Mouse (Mus musculus) cerebellum, adult 8-10 months (tissue): Measurements from ENCODE around the gene BC024063.
"Not testable (repeated sequence)": the region's sequence is repeated elsewhere in the genome, so short reads cannot be mapped to it uniquely, and the experiment has no call there.

Experiments used
- DNase-seq: peaks from one replicate; pipeline ENCODE4 v3.0.0; 2022

Gene BC024063

DNA sequence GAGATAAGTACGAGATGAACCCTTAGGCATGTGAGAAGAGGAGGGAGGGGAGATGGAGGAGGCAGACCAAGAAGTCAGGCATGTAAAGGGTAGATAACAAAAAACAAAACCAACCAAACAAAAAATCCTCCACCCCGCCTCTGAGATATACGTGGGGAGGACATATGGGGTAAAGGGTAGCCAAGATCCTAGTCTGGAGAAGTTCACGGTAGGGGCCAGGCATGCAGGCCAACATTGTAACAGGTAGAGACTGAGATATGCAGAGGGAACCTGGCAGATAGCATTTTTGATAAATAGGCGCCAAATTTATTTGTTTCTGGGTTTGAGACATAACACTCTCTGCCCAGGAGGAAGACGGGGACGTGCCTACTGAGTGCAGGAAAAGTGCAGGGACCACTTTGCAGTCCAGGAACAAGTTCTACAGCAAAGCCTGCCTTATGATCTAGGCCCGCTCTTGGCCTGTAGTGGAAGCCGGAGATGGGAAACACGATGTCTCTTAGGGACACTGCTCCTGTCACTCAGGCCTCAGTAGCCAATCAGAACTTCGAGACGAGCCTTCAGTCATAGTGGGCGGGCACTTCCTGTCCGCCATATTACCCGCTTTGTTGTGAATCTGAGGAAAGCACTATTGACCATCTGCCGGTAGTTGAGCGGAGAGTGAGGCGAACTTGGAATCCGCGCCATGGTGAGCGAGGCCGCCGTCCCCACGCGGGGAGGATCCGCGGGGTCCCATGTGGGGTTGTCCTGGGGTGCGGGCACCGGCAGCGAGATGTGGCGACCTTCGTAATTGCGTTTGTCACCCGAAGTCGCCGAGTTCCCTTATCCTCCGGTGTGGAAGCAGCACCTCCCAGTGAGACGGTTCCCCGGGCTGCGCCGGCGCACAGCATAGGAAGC, at the start of gene BC024063:
Gene BC024063, plus strand, starts transcription at position 626 of the 894 bp plus-strand sequence.
- peak; percentile 75 for DNase-seq

DNA sequence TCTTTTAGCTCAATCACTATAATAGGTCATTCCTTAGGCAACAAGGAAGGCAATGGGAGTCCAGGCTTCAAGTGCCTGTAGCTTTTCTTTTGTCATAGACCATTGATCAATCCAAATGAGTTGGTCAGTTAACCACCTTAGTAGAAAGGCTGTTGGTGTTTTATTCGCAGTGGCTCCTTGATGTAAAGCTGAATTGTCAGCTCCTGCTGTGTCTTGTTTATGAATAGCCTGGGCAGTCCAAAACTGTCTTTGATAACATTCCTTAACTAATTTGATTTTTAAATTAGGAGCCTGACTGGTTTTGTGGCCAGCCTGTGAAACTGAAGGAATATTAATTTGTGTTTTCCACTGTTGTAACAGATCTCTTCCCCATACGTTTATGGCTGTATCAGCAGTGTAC, 41.0 kb upstream of the BC024063 start:
- no peak for DNase-seq

DNA sequence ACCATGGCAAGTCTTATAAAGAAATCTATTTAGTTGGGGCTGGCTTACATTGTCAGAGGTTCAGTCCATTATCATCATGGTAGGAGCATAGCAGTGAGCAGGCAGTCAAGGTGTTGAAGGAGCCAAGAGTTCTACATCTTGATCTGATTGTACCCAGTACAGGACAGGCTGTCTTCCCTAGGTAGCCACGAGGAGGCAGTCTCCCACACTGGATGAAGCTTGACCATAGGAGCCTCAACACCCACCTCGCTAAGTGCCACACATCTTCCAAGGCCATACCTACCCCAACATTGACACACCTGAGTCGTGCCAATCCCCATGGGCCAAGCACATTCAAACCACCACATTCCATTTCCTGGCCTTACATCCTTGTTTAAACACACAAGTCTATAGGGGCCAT, 36.5 kb upstream of the BC024063 start:
- DNase-seq: no peak

DNA sequence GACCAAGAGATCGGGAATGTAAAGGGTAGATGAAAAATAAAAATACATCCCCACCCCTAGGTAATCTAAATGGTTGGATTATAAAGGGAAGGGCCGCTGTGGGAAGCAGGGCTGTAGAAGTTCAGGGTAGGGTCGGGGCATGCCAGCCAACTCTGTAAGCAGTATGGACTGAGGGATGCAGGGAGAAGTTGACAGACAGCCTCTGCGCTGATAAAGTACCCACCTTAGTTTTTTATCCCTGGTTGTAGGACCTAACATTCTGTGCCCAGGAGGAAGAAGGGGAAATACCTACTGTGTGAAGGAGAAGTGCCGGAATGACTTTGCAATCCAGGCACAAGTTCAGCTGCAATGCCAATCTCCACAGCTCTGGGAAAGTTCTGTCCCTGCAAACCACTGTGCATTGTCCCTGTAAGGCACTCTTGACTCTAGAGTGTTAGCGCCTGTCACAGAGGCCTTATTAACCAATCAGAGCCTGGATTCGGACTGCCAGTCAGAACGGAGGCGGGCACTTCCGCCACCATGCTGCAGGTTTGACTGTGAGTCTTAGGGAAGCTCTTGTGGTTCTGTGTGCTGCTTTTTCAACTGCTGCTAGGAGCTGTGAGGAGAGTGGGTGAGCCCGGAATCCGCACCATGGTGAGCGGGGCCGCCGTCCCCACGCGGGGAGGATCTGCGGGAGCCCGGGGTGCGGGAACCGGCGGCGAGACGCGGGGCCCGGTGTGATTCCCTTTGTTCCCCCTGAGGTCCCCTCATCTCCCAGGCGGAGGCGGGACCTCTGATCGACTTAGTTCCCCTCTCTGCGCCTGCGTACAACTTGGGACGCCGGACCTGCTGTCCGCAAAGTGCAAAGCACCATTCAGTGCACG, 35.3 kb upstream of the BC024063 start, which contains the start of gene Zfp873:
Gene Zfp873, plus strand, starts transcription at position 527 of the 863 bp plus-strand sequence.
- peak; percentile 93 for DNase-seq

DNA sequence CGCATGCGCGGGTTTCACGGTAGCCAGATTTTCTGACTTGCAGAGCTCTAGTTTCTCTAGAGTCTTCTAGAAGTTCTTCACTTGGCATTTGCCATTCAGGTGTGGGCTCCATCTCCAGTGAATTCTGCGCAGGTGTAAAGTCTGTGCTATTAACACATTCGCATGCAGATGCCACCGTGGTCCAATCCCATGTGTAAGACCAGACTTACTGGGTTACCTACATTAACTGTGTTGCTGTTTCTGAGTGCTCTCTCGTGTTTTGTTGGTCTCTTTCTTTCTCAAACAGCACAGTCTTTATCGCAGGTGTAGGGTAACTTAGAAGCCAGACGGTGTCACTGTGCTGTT, 34.7 kb upstream of the BC024063 start:
- not testable (repeated sequence) for DNase-seq

DNA sequence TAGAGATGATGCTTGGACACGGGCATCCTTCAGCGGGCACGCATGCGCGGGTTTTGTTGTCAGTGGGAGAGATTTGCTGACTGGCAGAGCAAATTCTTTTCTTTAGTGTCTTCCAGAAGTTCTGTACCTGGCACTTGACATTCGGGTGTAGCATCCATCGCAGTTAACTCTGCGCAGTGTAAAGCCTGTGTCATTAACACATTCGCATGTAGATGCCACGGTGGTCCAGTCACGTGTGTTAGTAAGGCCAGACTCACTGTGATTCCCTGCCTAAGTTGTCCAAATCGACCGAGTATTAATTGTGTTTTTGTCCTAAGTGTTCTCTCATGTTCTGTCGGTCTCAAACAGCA, 444 bp downstream of the BC024063 start:
- DNase-seq: not testable (repeated sequence)

DNA sequence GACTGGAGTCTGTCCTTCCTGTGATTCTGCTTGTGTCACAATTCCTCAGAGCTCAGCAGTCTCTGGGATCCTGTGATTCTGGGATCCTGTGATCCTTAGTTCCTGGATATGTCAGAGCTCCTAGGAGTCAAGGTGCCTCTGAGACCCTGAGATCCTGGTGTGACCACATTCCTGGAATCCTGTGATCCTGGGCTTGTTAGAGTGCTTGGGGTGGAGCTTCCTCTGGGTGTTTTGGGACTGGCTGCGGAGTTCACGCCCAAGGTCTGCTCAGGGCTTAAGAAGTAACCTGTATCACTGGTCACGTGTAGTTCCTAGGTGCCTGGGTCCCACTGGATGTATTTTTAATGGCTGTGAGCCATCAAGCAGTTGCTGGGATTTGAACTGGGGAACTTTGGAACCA, 34.1 kb downstream of the BC024063 start:
- DNase-seq: no peak

DNA sequence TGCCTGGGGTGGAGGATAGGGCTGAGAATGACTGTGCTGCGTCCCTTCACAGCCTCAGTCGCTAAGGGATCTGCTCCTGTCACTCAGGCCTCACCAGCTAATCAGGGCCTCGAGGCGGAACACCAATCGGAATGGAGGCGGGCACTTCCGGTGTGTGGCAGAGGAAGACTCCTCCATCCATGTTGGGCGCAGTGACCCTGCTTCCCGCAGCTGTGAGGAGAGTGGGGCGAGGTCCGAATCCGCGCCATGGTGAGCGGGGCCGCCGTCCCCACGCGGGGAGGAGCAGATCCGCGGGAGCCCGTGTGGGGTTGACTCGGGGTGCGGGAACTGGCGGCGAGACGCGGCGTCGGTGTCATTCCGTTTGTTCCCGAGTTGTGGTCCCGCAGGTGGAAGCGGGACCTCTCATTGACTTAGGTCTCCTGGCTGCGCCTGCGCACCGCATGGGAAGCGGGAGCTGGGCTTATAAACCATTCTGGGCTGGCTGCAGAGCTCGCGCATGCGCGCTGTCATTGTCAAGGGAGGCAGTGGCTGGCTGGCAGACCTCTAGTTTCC, 44.8 kb downstream of the BC024063 start, which contains the start of gene AU041133:
Gene AU041133, plus strand, starts transcription at position 164 of the 552 bp plus-strand sequence.
- peak; percentile 88 for DNase-seq

DNA sequence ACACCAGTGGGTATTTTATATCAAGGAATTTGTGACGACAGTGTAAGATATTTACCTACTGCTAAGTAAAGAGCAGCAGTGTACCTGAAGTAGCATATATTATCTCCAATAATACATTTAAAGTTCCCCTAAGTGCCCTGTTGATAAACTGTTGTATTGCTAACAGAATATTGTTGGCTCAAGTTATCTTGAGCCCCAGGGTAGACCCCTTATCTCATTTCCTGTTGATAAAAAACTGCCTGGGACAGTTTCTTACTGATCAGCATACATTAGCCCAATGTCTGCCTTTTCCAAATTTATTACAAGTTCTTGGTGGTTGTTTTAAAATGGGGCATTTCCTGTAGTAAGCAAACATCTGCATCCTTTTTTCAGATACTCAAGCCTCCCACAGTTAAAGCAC, 62.1 kb downstream of the BC024063 start:
- no peak for DNase-seq

DNA sequence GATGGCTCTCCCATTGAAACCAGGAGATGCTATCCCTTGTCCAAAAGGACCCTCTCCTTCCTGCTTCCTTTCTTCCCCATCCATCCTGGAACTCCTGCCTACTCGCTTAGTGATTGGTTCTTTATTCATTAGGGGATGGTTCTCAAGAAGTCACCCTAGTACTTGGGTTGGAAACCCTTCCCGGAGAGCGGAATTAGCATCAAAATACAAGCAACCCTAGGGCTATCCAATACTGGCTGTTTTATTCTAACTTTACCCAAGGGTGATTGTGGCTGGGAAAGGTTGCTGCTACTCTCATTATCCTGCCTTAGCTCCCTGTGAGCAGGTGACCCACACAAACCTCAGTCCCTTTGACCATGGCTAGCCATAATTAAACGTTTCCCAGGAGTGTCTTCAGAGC, 64.4 kb downstream of the BC024063 start:
- no peak for DNase-seq
